Mouse (Mus musculus) limb, embryonic 14.5 days (tissue): Measurements from ENCODE around the gene Fbxo46. TPM values are rescaled to one million over a fixed set of nuclear protein-coding genes. Genes with fewer than 3 reads are reported as not detected.
A peak's percentile ranks its signal among the peaks of the same experiment; 100 is the strongest.

Experiments used
- ATAC-seq: fragments of 200-750 bp; cut with Nextera tagmentation; 2 replicates; pipeline ENCODE4 v1.8.0; 2017; ENCODE audit warnings: low read depth, moderate number of reproducible peaks, moderate TSS enrichment; ENCODE audit not compliant: low FRiP score
- DNase-seq: peaks from one replicate; pipeline ENCODE4 v3.0.0-alpha.2; 2015; ENCODE audit warnings: low spot score
- H3K27ac ChIP-seq: fragments of 300-500 bp; sonication (generic); replicated peaks from 2 replicates; pipeline ENCODE4 v1.5.1; 2014; ENCODE audit warnings: low read depth, mild to moderate bottlenecking, low read length, moderate library complexity, mixed read lengths
- H3K27me3 ChIP-seq: fragments of 300-500 bp; sonication (generic); 2 replicates; pipeline ENCODE4 v1.6.1; 2014; ENCODE audit warnings: low read length, mixed read lengths; ENCODE audit not compliant: control insufficient read depth, insufficient read depth
- H3K36me3 ChIP-seq: fragments of 300-500 bp; sonication (generic); 2 replicates; pipeline ENCODE4 v1.6.1; 2014; ENCODE audit warnings: mild to moderate bottlenecking, low read length, moderate library complexity, mixed read lengths; ENCODE audit not compliant: control insufficient read depth, insufficient read depth
- H3K4me1 ChIP-seq: fragments of 300-500 bp; sonication (generic); 2 replicates; pipeline ENCODE4 v1.6.1; 2014; ENCODE audit warnings: antibody characterized with exemption, low read length, mixed read lengths; ENCODE audit not compliant: control insufficient read depth, insufficient read depth
- H3K4me2 ChIP-seq: fragments of 300-500 bp; sonication (generic); replicated peaks from 2 replicates; pipeline ENCODE4 v1.6.1; 2014; ENCODE audit warnings: low read depth, mild to moderate bottlenecking, low read length, moderate library complexity; ENCODE audit not compliant: severe bottlenecking
- H3K4me3 ChIP-seq: fragments of 300-500 bp; sonication (generic); replicated peaks from 2 replicates; pipeline ENCODE4 v1.5.1; 2014; ENCODE audit warnings: low read length
- H3K9ac ChIP-seq: fragments of 300-500 bp; sonication (generic); 2 replicates; pipeline ENCODE4 v1.6.1; 2014; ENCODE audit warnings: mild to moderate bottlenecking, low read depth, low read length, moderate library complexity; ENCODE audit not compliant: severe bottlenecking
- H3K9me3 ChIP-seq: fragments of 300-500 bp; sonication (generic); 2 replicates; pipeline ENCODE4 v1.6.1; 2016; ENCODE audit warnings: low read length; ENCODE audit not compliant: control insufficient read depth
- POLR2A ChIP-seq: fragments of 200-500 bp; IDR thresholded peaks from 2 replicates; pipeline ENCODE4 v1.8.0; 2012; ENCODE audit warnings: inconsistent platforms, mild to moderate bottlenecking, moderate library complexity, borderline replicate concordance; ENCODE audit not compliant: insufficient read depth, insufficient read length; ENCODE audit errors: extremely low read depth
- WGBS: fragments of 180-500 bp; shearing (Covaris S2); extraction: QIAGEN DNeasy Blood & Tissue Kit; methylation state at CpG from one replicate; pipeline ENCODE4 v1.1.7; 2014; 5-methylcytosine and 5-hydroxymethylcytosine counted together
- polyA plus RNA-seq, 2 experiments: library from polyadenylated mRNA; depleted of rRNA in 1 of 2; stranded (reverse) in 1 of 2; unstranded in 1 of 2; fragments of >200 nt; fragmentation: Nextera tagmentation in 1 of 2; extraction: Ambion mirVana in 1 of 2; gene quantifications; 2 replicates each; pipeline versions ENCODE4 v1.2.1 to v1.2.3; 2012 to 2014

The Fbxo46 gene
- polyA plus RNA-seq, 2 experiments = 9.9 to 10.6 TPM

DNA sequence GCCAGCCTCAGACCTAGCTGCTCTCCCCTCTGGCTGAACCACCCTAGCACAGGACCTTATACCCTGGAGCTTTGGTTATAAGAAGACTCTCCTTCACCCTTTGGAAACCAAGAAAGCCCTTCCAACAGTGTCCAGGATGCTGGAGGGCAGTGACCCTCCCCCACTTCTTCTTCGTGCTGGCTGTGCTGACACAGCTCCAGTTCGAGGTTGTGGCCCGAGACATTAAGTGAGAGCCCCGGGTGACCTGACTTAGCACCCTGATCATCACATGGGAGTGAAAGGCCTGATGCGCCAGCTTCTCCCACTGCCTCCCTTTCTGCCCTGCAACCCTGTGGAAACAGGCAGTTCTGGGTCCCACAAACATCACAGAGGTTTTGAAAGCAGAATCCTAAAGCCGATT lies 34.2 kb upstream of the Fbxo46 start:
- no peak for TF ChIP-seq POLR2A
- peak overlapping the region; percentile 34; the same call in 1 of the 2 replicates for H3K9ac ChIP-seq
- peak overlapping the region; percentile 0; the same call in 1 of the 2 replicates for H3K4me3 ChIP-seq
- ATAC-seq (no peak), DNase-seq (no peak)
- WGBS = 9% methylated on average over 6 of the region's 6 CpGs
- H3K27ac ChIP-seq = no peak overlapping the region
- H3K27me3 ChIP-seq = no peaks in the 10 kb centered on the region
- H3K9me3 ChIP-seq = no peaks in the 10 kb centered on the region
- peak overlapping the region; percentile 27 for H3K4me2 ChIP-seq
- H3K4me1 ChIP-seq = peaks cover 26% of the 10 kb centered on the region
- H3K36me3 ChIP-seq = peaks cover 57% of the 10 kb centered on the region

DNA sequence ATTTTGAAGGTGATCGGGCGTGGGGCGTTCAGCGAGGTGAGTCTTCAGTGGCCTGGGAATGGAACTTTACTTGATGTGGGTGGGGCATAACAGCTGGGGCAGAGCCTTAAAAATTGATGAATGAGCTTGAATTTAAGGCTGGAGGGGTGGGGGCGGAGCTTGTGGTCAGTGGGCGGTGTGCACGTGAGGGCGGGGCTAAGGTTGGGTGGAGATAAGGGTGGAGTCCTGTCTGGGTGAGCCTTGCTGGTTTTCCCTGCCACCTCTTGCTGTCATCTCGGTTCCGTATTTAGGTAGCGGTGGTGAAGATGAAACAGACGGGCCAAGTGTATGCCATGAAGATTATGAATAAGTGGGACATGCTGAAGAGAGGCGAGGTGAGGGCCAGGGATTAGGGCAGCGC lies 33.6 kb upstream of the Fbxo46 start:
- Histone ChIP-seq H3K4me1 (peaks cover 26% of the 10 kb centered on the region), H3K27ac (no peak overlapping the region), H3K4me3 (no peak overlapping the region), H3K9me3 (no peaks in the 10 kb centered on the region), H3K36me3 (peaks cover 57% of the 10 kb centered on the region), H3K27me3 (no peaks in the 10 kb centered on the region), H3K4me2 (peak overlapping the region; percentile 27), H3K9ac (peak overlapping the region; percentile 34; the same call in 1 of the 2 replicates)
- 12% methylated on average over 14 of the region's 14 CpGs for WGBS
- DNase-seq (peak; percentile 35), ATAC-seq (peak; percentile 5; the same call in 1 of the 2 replicates)
- TF ChIP-seq POLR2A = no peak

- 62% methylated on average over 18 of the region's 18 CpGs for WGBS
- no peak for ATAC-seq
Measured at GRCm38 (mm10) chr7:19086760-19087159, 32.9 kb upstream of the Fbxo46 start.

DNA sequence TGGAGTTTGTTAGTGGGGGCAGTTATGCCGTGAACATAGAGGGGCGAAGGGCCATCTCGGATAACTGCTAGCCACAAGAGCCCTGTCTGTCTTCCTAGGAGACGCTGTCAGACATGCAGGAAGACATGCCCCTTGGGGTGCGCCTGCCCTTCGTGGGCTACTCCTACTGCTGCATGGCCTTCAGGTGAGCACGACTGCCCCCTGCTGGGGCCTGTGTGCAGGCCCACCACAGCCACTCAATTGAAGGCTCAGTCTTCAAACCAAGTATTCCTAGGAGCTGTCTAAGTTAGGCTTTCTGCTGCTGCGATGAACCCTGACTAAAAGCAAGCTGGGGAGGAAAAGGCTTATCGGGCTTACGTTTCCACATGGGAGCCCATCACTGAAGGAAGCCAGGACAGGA lies 30.8 kb upstream of the Fbxo46 start:
- no peak overlapping the region for H3K4me2 ChIP-seq
- DNase-seq = peak; percentile 31
- WGBS = 47% methylated on average over 10 of the region's 10 CpGs

More at GRCm38 (mm10) chr7:19086760-19087159, 32.9 kb upstream of the Fbxo46 start:
- no peak for DNase-seq
- Histone ChIP-seq H3K27ac (no peak overlapping the region), H3K9ac (no peak overlapping the region), H3K36me3 (peaks cover 56% of the 10 kb centered on the region), H3K4me2 (no peak overlapping the region), H3K9me3 (no peaks in the 10 kb centered on the region), H3K27me3 (no peaks in the 10 kb centered on the region), H3K4me1 (peaks cover 29% of the 10 kb centered on the region), H3K4me3 (no peak overlapping the region)
- no peak for TF ChIP-seq POLR2A

GRCm38 (mm10) chr7:19091913-19092312 lies 27.7 kb upstream of the Fbxo46 start:
- peak overlapping the region; percentile 98; the same call in 1 of the 2 replicates for H3K27ac ChIP-seq
- 35% methylated on average over 13 of the region's 17 CpGs for WGBS
- ATAC-seq = no peak
- H3K36me3 ChIP-seq = peaks cover 39% of the 10 kb centered on the region
- H3K4me1 ChIP-seq = peaks cover 29% of the 10 kb centered on the region
- H3K9ac ChIP-seq = peak overlapping the region; percentile 12; the same call in 1 of the 2 replicates
- no peak overlapping the region for H3K4me3 ChIP-seq
- H3K27me3 ChIP-seq = no peaks in the 10 kb centered on the region
- H3K4me2 ChIP-seq = peak overlapping the region; percentile 84
- TF ChIP-seq POLR2A = no peak
- no peak for DNase-seq
- no peaks in the 10 kb centered on the region for H3K9me3 ChIP-seq

More for the DNA sequence above, 30.8 kb upstream of the Fbxo46 start:
- Histone ChIP-seq H3K4me1 (peaks cover 36% of the 10 kb centered on the region), H3K36me3 (peaks cover 44% of the 10 kb centered on the region), H3K27me3 (no peaks in the 10 kb centered on the region), H3K9ac (no peak overlapping the region), H3K9me3 (no peaks in the 10 kb centered on the region), H3K27ac (no peak overlapping the region), H3K4me3 (no peak overlapping the region)
- no peak for ATAC-seq
- TF ChIP-seq POLR2A = no peak
